12 mouse cellular contexts compared by ENCODE assay signal in the genomic region with DNA sequence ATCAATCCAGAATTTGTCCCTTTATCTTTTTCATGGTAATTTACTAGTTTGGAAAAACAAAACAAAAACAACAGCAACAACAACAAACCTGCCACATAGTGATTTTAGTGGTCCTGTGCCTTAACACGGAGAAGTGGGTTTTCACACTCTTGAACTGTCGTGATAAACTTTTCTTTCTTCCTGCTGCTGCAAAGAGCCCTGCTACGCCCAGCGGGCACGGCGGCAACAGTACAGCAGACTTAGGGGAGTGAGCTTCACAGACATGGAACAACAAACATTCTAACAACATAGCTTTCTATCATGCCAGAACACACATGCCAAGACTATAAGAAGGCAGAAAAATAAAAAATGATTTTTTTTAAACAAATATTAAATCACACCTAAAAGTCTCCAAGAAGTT.
DNase-seq lines count a peak whose midpoint lies in the region; ATAC-seq and TF ChIP-seq lines count a peak whose summit lies in the region.
"Had no signal": no experiment of that assay in that cellular context is flagged by ENCODE, and none has a peak within 500 bp of the region (broad histone marks: within the 10 kb centered on the region; RNA-seq: fewer than 3 reads in every experiment).

No protein-coding gene starts in this region.

- peaks cover 65% of the 10 kb centered on the region for H3K4me1 ChIP-seq in liver, embryonic 15.5 days (replicated peaks)
- H3K4me1 ChIP-seq in stomach, embryonic 16.5 days (ENCODE audit: control insufficient read depth, insufficient read depth, low read length), result peaks cover 11% of the 10 kb centered on the region
- H3K4me1 ChIP-seq in kidney, adult 2 months (ENCODE audit: control insufficient read depth, insufficient read depth, low read length), result no peaks in the 10 kb centered on the region
- peaks cover 14% of the 10 kb centered on the region for H3K4me1 ChIP-seq in heart, embryonic 12.5 days (replicated peaks)

- WGBS in liver, embryonic 15.5 days (ENCODE audit: insufficient replicate concordance), result 19% methylated on average over 6 of the region's 6 CpGs
- WGBS in stomach, embryonic 16.5 days, result 45% methylated on average over 6 of the region's 6 CpGs
- WGBS in kidney, adult 2 months, result 63% methylated on average over 6 of the region's 6 CpGs
- WGBS in heart, embryonic 12.5 days, result 59% methylated on average over 6 of the region's 6 CpGs

- H3K27ac ChIP-seq in liver, embryonic 15.5 days (replicated peaks), result peak overlapping the region; percentile 15; the same call in 1 of the 2 replicates
- H3K27ac ChIP-seq in stomach, embryonic 16.5 days (ENCODE audit: low read length), result no peak overlapping the region
- H3K27ac ChIP-seq in kidney, adult 2 months (ENCODE audit: insufficient read depth, low read depth, low read length), result no peak overlapping the region
- no peak overlapping the region for H3K27ac ChIP-seq in heart, embryonic 12.5 days (ENCODE audit: poor library complexity, severe bottlenecking)
- H3K27ac ChIP-seq: layer of hippocampus, adult 2 months had no signal

- peak overlapping the region; percentile 20 for H3K4me3 ChIP-seq in liver, embryonic 15.5 days (replicated peaks)
- 0 out of 2 replicates have a peak overlapping the region, but pooled peaks have one; percentile 10 for H3K4me3 ChIP-seq in stomach, embryonic 16.5 days (replicated peaks; ENCODE audit: low read length)
- H3K4me3 ChIP-seq in kidney, adult 2 months (ENCODE audit: insufficient read depth, low read depth, low read length), result no peak overlapping the region
- H3K4me3 ChIP-seq in heart, embryonic 12.5 days, result no peak overlapping the region
- H3K4me3 ChIP-seq: layer of hippocampus, adult 2 months had no signal

- H3K27me3 ChIP-seq in liver, embryonic 15.5 days, result no peaks in the 10 kb centered on the region
- no peaks in the 10 kb centered on the region for H3K27me3 ChIP-seq in stomach, embryonic 16.5 days (ENCODE audit: control insufficient read depth, insufficient read depth, low read length)
- no peaks in the 10 kb centered on the region for H3K27me3 ChIP-seq in kidney, adult 2 months (replicated peaks; ENCODE audit: control insufficient read depth, insufficient read depth, low read length)
- no peaks in the 10 kb centered on the region for H3K27me3 ChIP-seq in heart, embryonic 12.5 days (replicated peaks)

- no peaks in the 10 kb centered on the region for H3K9me3 ChIP-seq in liver, embryonic 15.5 days (replicated peaks)
- H3K9me3 ChIP-seq in stomach, embryonic 16.5 days (replicated peaks; ENCODE audit: control insufficient read depth, low read length), result no peaks in the 10 kb centered on the region
- H3K9me3 ChIP-seq in heart, embryonic 12.5 days (replicated peaks), result no peaks in the 10 kb centered on the region
- H3K9me3 ChIP-seq: G1E had no signal

- peak; percentile 52 for DNase-seq in A20 (ENCODE audit: low read depth, low spot score)
- DNase-seq in CD4-positive helper T cell, adult 2 months (ENCODE audit: low read depth, low spot score), result peak; percentile 37
- DNase-seq in kidney, adult 2 months, result no peak
- no peak for DNase-seq in kidney, adult 9 months
- DNase-seq: adrenal gland, adult 2 months; gastrocnemius, postnatal 14 days; retina, postnatal 1 day had no signal

- no peak for TF ChIP-seq CTCF in kidney, adult 2 months (conservative IDR thresholded peaks at IDR 0.05; ENCODE audit: insufficient read depth, insufficient read length, low read depth, low read length)

- H3K4me2 ChIP-seq in liver, embryonic 15.5 days, result peak overlapping the region; percentile 64
- H3K4me2 ChIP-seq in stomach, embryonic 16.5 days (ENCODE audit: low read depth, low read length), result peak overlapping the region; percentile 22
- H3K4me2 ChIP-seq in heart, embryonic 12.5 days, result no peak overlapping the region

- no peaks in the 10 kb centered on the region for H3K36me3 ChIP-seq in liver, embryonic 15.5 days (replicated peaks)
- H3K36me3 ChIP-seq in stomach, embryonic 16.5 days (ENCODE audit: control insufficient read depth, insufficient read depth, low read length), result no peaks in the 10 kb centered on the region
- H3K36me3 ChIP-seq in kidney, adult 2 months (ENCODE audit: control insufficient read depth, insufficient read depth, low read length), result no peaks in the 10 kb centered on the region
- no peaks in the 10 kb centered on the region for H3K36me3 ChIP-seq in heart, embryonic 12.5 days

- no peak overlapping the region for H3K9ac ChIP-seq in liver, embryonic 15.5 days
- no peak overlapping the region for H3K9ac ChIP-seq in stomach, embryonic 16.5 days (ENCODE audit: low read length)
- H3K9ac ChIP-seq in heart, embryonic 12.5 days, result no peak overlapping the region

- ATAC-seq in liver, embryonic 15.5 days (ENCODE audit: insufficient read depth), result peak; percentile 35; the same call in 1 of the 2 replicates
- ATAC-seq in stomach, embryonic 16.5 days (ENCODE audit: insufficient read depth, low FRiP score), result no peak
- no peak for ATAC-seq in heart, embryonic 12.5 days (ENCODE audit: insufficient number of reproducible peaks, low FRiP score)

- no peak for TF ChIP-seq POLR2A in kidney, adult 2 months (IDR thresholded peaks at IDR 0.05; ENCODE audit: low read depth, low read length)

Comparison
In these comparisons a context has a peak if more than half of its experiments do, and no peak if none do; other contexts are left out.
1. DNase-seq: peak in A20 (single experiment) and CD4-positive helper T cell, adult 2 months (single experiment); none in kidney, adult 2 months (single experiment) and kidney, adult 9 months (single experiment).
2. H3K4me3 ChIP-seq: peak in liver, embryonic 15.5 days (single experiment) and stomach, embryonic 16.5 days (single experiment); none in kidney, adult 2 months (single experiment) and heart, embryonic 12.5 days (single experiment).